Mouse (Mus musculus) embryonic facial prominence, embryonic 15.5 days (tissue): ENCODE results near the gene Edn2. TPM values are rescaled to one million over a fixed set of nuclear protein-coding genes. Genes with fewer than 3 reads are reported as not detected.

Experiments used
- ATAC-seq: fragments of 200-750 bp; cut with Nextera tagmentation; 2 replicates; pipeline ENCODE4 v1.8.0; 2017; ENCODE audit warnings: low read depth, moderate TSS enrichment; ENCODE audit not compliant: insufficient number of reproducible peaks, low FRiP score, low TSS enrichment
- H3K27ac ChIP-seq: fragments of 300-500 bp; sonication (generic); replicated peaks from 2 replicates; pipeline ENCODE4 v1.5.1; 2015; ENCODE audit warnings: mild to moderate bottlenecking, inconsistent platforms
- H3K27me3 ChIP-seq: fragments of 300-500 bp; sonication (generic); 2 replicates; pipeline ENCODE4 v1.6.1; 2015; ENCODE audit warnings: inconsistent platforms
- H3K36me3 ChIP-seq: fragments of 300-500 bp; sonication (generic); 2 replicates; pipeline ENCODE4 v1.6.1; 2015; ENCODE audit warnings: mild to moderate bottlenecking, inconsistent platforms
- H3K4me1 ChIP-seq: fragments of 300-500 bp; sonication (generic); 2 replicates; pipeline ENCODE4 v1.6.1; 2015; ENCODE audit warnings: inconsistent platforms
- H3K4me2 ChIP-seq: fragments of 300-500 bp; sonication (generic); replicated peaks from 2 replicates; pipeline ENCODE4 v1.6.1; 2015; ENCODE audit warnings: mild to moderate bottlenecking, inconsistent platforms
- H3K4me3 ChIP-seq: fragments of 300-500 bp; sonication (generic); replicated peaks from 2 replicates; pipeline ENCODE4 v1.5.1; 2015; ENCODE audit warnings: mild to moderate bottlenecking, inconsistent platforms
- H3K9ac ChIP-seq: fragments of 300-500 bp; sonication (generic); 2 replicates; pipeline ENCODE4 v1.6.1; 2015; ENCODE audit warnings: inconsistent platforms
- H3K9me3 ChIP-seq: fragments of 300-500 bp; sonication (generic); replicated peaks from 2 replicates; pipeline ENCODE4 v1.6.1; 2016; ENCODE audit warnings: inconsistent platforms
- WGBS: fragments of 180-500 bp; shearing (Covaris S2); methylation state at CpG from one replicate; pipeline ENCODE4 v1.1.7; 2015; 5-methylcytosine and 5-hydroxymethylcytosine counted together
- polyA plus RNA-seq: library from polyadenylated mRNA; unstranded; fragments of >200 nt; fragmentation: Nextera tagmentation; extraction: Ambion mirVana; gene quantifications from 2 replicates; pipeline ENCODE4 v1.2.1, GENCODE M21; 2015

The Edn2 gene
- 10.1 and 10.6 TPM in 2 replicates for polyA plus RNA-seq

DNA sequence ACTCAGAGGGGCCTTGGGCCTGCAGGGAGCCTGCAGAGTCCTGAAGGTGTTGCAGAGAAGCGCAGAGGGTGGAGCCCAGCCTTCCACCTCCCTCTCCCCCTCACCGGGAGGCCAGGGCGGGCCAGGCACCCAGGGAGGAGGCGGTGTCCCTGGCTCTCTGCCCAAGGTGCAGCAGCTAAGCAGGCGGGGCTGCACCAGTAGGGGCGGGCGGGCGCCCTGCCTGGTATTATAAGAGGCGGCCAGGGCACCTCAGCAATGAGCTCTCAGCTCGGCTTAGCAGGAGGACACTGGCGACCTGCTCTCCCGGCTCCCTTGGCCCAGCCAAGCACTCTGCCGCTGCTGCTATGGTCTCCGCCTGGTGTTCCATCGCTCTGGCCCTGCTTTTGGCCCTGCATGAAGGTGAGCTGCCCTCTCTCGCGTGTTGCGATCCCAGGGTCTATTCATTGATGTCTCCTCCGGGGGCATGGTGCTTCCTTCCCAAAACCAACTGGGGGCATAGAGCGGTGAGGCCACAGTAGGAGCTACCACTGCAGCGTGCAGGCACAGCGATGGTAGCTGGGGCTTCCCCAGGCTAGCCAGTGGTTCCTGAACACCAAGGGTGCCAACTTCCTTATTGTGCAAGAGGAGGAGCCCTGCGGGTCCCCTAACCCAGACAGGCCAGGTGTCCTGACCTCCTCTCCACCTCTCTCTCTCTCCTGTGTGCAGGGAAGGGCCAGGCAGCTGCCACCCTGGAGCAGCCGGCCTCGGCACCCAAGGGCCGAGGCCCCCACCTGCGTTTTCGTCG lies at the start of gene Edn2:
Edn2 (plus strand) TSS at position 41 of the 784 bp plus-strand sequence.
- Histone ChIP-seq H3K27ac (peak within 1 kb of the TSS; percentile 35), H3K27me3 (no peaks in the 10 kb centered on the region), H3K9me3 (no peaks in the 10 kb centered on the region), H3K4me1 (peaks cover 39% of the 10 kb centered on the region), H3K4me2 (peak within 1 kb of the TSS; percentile 43), H3K4me3 (peak within 1 kb of the TSS; percentile 38), H3K36me3 (no peaks in the 10 kb centered on the region), H3K9ac (no peak within 1 kb of the TSS)
- WGBS: 25% methylated on average over 29 of the region's 29 CpGs
- peak; percentile 77 for ATAC-seq

DNA sequence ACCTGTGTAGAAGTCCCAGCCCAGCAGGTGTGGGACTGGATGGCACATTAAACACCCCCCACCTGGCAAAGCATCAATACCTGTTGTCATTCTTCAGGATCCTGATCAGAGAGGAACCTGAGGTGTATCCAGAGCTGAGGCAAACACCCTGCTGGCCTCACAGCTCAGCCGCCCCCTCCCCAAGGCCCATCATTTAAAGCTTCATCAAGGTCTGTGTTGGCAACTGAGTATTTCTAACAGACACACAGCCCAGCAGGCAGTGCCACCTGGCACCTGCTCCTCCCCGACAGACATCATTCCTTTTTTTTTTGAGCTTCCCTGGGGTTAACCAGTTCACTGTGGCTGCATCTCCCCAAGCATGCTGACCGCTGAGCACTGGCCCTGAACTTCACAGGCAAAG lies 45.5 kb upstream of the Edn2 start:
- H3K4me2 ChIP-seq: no peak overlapping the region
- no peaks in the 10 kb centered on the region for H3K36me3 ChIP-seq
- H3K4me1 ChIP-seq: no peaks in the 10 kb centered on the region
- WGBS: 87% methylated on average over 3 of the region's 3 CpGs
- H3K4me3 ChIP-seq: no peak overlapping the region
- H3K9me3 ChIP-seq: no peaks in the 10 kb centered on the region
- H3K27me3 ChIP-seq: no peaks in the 10 kb centered on the region
- no peak for ATAC-seq
- no peak overlapping the region for H3K27ac ChIP-seq
- H3K9ac ChIP-seq: no peak overlapping the region

DNA sequence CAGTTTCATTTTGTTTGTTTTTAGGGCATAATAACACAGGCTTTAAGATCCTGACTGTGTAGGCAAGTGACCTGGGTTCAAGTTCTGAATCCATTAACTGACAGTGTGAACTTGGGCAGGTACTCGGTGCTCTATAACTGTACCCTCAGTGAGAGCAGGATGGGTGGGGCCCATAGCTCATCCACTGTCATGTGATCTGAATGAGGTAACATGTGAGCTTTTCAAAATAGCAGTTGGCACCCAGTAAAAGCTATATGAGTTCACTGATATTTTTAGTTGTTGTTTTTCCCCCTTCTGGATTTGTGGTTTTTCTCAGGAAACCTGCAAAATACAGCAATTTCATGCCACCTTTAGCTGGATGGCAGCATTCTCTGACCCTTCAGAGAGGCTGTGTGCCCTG lies 44.7 kb upstream of the Edn2 start:
- no peak overlapping the region for H3K9ac ChIP-seq
- 77% methylated on average over 1 of the region's 1 CpGs for WGBS
- H3K36me3 ChIP-seq: no peaks in the 10 kb centered on the region
- no peaks in the 10 kb centered on the region for H3K27me3 ChIP-seq
- H3K4me1 ChIP-seq: no peaks in the 10 kb centered on the region
- H3K4me2 ChIP-seq: no peak overlapping the region
- H3K27ac ChIP-seq: no peak overlapping the region
- H3K9me3 ChIP-seq: no peaks in the 10 kb centered on the region
- no peak overlapping the region for H3K4me3 ChIP-seq
- no peak for ATAC-seq

DNA sequence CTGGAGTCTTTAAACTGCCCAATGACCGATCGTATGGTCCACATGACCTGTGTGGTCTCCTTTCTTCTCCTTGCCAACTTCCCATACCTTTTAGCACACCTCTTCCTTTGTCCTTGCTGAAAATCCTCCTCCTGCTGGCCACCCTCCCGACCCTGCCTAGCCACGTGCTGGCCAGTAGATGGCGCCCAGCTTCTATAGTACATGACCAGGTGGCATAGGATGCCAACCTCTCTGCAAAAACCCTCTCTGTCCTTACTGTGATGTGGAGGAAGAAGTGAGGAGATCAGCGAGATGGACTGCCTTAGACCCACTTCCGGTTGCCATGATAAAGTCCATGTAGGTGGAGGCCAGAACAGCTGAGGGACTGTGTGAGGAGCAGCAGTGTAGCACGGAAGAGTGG lies 40.7 kb upstream of the Edn2 start:
- Histone ChIP-seq H3K27ac (no peak overlapping the region), H3K4me3 (no peak overlapping the region), H3K4me2 (no peak overlapping the region), H3K4me1 (no peaks in the 10 kb centered on the region), H3K9ac (no peak overlapping the region), H3K36me3 (no peaks in the 10 kb centered on the region), H3K9me3 (no peaks in the 10 kb centered on the region), H3K27me3 (peaks cover 3% of the 10 kb centered on the region; the same call in 1 of the 2 replicates)
- ATAC-seq: no peak
- 32% methylated on average over 8 of the region's 8 CpGs for WGBS

DNA sequence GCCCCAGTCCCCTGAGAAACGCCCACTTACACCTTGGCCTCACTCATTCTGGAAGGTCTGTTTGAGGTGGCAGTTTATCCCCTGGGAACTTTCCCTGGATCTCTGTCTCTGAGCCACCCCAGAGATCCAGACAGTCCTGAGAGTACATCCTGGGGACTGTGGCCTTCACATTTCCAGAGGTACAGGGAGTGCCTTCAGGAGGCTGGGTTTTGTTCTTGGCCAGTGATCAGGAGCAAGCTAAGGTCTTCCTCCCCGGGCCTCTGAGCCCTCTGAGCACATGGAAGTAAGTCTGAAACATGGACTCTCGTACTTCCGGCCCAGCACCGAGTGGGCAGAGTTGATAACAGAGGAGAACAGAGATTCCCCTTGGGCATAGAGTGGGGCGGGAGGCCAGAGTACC lies 36.4 kb upstream of the Edn2 start:
- Histone ChIP-seq H3K27me3 (peaks cover 3% of the 10 kb centered on the region; the same call in 1 of the 2 replicates), H3K36me3 (no peaks in the 10 kb centered on the region), H3K4me2 (no peak overlapping the region), H3K27ac (no peak overlapping the region), H3K4me1 (peaks cover 15% of the 10 kb centered on the region; the same call in 1 of the 2 replicates), H3K9ac (no peak overlapping the region), H3K4me3 (no peak overlapping the region), H3K9me3 (no peaks in the 10 kb centered on the region)
- WGBS: 66% methylated on average over 6 of the region's 6 CpGs
- ATAC-seq: no peak

DNA sequence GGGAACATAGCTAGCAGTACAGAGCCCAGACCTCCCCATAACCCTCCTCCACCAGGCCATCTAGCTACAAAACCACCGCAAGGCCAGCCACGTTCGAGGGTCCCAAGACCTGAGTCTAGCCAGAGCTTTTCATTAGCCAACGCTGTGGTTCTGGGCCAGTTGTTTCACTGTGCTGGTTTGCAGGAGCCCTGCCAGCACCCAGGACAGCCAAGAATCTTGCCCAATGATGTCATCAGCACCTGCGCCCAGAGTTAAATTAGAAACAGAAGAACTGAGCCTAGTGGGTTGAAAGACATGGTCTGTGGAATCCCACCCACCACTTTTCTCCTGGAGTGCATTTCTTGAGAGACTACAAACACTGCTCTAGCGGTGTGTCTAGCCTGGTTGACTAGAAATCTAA lies 35.0 kb upstream of the Edn2 start:
- 74% methylated on average over 6 of the region's 6 CpGs for WGBS
- Histone ChIP-seq H3K27me3 (peaks cover 3% of the 10 kb centered on the region; the same call in 1 of the 2 replicates), H3K36me3 (no peaks in the 10 kb centered on the region), H3K4me2 (no peak overlapping the region), H3K4me1 (peaks cover 19% of the 10 kb centered on the region; the same call in 1 of the 2 replicates), H3K4me3 (no peak overlapping the region), H3K9me3 (no peaks in the 10 kb centered on the region), H3K9ac (no peak overlapping the region), H3K27ac (no peak overlapping the region)
- ATAC-seq: no peak

DNA sequence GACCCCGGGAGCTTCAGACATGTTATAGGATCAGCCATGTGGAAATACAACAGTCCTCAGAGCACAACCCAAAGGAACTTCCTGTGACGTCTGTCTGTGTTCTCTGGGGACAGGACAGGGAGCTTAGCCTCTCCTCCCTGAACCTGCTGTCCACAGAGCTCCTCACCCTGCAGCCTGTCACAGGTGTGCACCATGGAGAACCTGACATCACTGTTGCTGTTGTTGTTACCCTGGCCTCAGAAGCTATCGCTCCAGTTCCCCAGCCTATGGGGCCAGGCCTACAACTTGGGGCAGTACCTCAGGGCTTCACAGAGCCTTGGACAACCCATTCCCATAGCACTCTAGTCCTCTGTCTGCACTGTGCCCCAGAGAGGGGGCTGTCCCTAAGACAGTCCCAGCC lies 33.7 kb upstream of the Edn2 start:
- no peak overlapping the region for H3K4me2 ChIP-seq
- peaks cover 22% of the 10 kb centered on the region; the same call in 1 of the 2 replicates for H3K4me1 ChIP-seq
- no peaks in the 10 kb centered on the region for H3K36me3 ChIP-seq
- peaks cover 3% of the 10 kb centered on the region; the same call in 1 of the 2 replicates for H3K27me3 ChIP-seq
- no peak for ATAC-seq
- no peak overlapping the region for H3K9ac ChIP-seq
- H3K27ac ChIP-seq: no peak overlapping the region
- WGBS: 82% methylated on average over 3 of the region's 3 CpGs
- H3K9me3 ChIP-seq: no peaks in the 10 kb centered on the region
- H3K4me3 ChIP-seq: no peak overlapping the region

DNA sequence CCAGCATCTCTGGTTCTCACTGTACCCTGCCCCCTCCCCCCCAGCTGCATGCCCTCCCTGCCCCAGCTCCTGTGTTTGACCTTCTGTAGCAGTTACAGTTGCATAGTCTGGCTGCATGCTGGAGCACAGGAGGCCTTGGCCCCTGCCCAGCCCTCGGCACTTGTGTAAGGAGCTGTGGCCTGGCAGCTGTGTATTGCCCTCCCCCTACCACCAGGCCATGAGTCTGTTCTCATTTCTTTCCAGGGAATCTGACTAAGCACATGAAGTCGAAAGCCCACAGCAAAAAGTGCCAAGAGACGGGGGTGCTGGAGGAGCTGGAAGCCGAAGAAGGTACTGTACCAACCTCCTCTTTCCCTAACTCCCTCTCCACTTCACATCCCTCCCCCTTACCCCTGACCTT lies 33.0 kb upstream of the Edn2 start:
- H3K9ac ChIP-seq: no peak overlapping the region
- peaks cover 22% of the 10 kb centered on the region; the same call in 1 of the 2 replicates for H3K4me1 ChIP-seq
- H3K27ac ChIP-seq: no peak overlapping the region
- H3K4me3 ChIP-seq: no peak overlapping the region
- no peak overlapping the region for H3K4me2 ChIP-seq
- 67% methylated on average over 4 of the region's 4 CpGs for WGBS
- H3K36me3 ChIP-seq: no peaks in the 10 kb centered on the region
- ATAC-seq: peak; percentile 30; the same call in 1 of the 2 replicates
- H3K27me3 ChIP-seq: no peaks in the 10 kb centered on the region; the same call in 1 of the 2 replicates
- H3K9me3 ChIP-seq: no peaks in the 10 kb centered on the region

DNA sequence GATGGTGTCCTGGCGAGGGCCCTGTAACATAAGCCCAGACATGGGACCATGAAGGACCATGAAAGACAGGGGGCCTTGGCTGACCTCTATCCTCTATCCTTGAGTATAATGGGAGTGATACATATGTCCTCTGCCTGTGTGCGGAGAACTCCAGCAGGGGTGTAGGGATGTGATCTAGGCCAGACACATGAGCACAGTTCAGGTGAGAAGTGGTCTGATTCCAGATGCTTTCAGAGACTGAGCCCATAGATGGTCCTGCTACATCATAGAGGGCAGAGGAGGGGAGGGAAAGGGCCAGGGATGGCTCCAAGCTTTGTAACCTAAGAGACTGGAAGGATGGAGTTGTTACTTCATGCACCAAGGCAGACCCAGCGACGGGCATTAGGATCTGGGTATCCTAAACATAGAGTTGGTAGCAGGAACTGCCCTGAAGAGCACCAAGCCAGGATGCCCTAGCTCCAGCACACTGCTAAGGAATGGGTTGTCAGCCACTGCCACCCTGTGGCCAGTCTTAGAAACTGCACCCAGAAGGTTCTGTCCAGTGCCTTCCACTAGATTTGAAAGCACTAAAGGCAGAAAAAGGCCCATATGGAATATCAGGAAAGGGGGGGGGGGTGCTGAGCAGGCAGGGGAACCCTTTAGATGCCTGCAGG lies 31.6 kb upstream of the Edn2 start:
- ATAC-seq: no peak
- no peaks in the 10 kb centered on the region for H3K9me3 ChIP-seq
- H3K27ac ChIP-seq: no peak overlapping the region
- no peak overlapping the region for H3K9ac ChIP-seq
- H3K4me1 ChIP-seq: peaks cover 22% of the 10 kb centered on the region; the same call in 1 of the 2 replicates
- no peaks in the 10 kb centered on the region for H3K27me3 ChIP-seq
- H3K36me3 ChIP-seq: no peaks in the 10 kb centered on the region
- WGBS: 43% methylated on average over 4 of the region's 4 CpGs
- H3K4me2 ChIP-seq: no peak overlapping the region
- no peak overlapping the region for H3K4me3 ChIP-seq

DNA sequence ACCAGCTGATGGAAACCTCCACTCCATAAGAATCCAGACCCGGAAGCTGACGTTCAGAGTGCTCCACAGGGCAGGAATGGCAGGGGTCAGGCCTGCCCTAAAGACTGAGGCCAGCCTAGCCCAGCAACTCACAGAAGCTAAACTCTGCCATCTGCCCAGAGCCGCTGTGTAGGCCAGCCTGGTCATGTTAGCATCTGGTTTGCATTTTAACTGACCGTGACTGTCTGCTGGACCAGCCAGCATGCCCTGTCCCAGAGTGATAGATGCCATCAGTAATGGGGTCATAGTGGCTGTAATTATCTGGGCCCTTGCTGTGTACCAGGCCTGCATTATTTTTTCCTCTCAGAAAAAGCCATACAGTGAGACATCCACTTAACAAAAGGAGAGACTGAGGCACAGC lies 30.1 kb upstream of the Edn2 start:
- no peak for ATAC-seq
- no peak overlapping the region for H3K4me2 ChIP-seq
- no peak overlapping the region for H3K9ac ChIP-seq
- no peaks in the 10 kb centered on the region for H3K27me3 ChIP-seq
- H3K4me1 ChIP-seq: peaks cover 20% of the 10 kb centered on the region; the same call in 1 of the 2 replicates
- WGBS: 50% methylated on average over 4 of the region's 4 CpGs
- no peak overlapping the region for H3K27ac ChIP-seq
- H3K4me3 ChIP-seq: no peak overlapping the region
- H3K36me3 ChIP-seq: no peaks in the 10 kb centered on the region
- no peaks in the 10 kb centered on the region for H3K9me3 ChIP-seq

DNA sequence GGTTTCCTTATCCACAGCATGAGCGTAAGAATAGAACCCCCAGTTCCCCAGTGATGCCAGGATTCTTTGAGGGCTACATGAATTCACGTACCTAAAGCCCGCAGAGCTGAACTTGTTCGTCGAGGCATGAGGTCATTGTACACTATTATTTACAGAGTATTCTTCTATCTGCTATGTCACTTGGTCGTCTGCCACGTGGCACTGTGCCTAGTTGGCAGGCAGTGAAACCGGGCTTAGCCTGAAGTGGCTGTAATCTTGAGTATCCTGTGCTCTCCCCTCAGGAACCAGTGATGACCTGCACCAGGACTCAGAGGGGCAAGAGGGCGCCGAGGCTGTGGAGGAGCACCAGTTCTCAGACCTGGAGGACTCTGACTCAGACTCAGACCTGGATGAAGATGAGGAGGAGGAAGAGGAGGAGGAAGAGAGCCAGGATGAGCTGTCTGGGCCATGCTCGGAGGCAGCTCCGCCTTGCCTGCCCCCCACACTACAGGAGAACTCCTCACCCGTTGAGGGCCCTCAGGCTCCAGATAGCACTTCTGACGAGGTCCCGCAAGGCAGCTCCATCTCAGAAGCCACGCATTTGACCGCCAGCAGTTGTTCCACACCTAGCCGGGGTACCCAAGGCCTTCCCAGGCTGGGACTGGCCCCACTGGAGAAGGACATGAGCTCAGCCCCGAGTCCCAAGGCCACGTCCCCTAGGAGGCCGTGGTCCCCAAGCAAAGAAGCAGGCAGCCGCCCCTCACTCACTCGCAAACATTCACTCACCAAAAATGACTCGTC lies 29.4 kb upstream of the Edn2 start:
- WGBS: 65% methylated on average over 24 of the region's 24 CpGs
- Histone ChIP-seq H3K9ac (no peak overlapping the region), H3K27me3 (no peaks in the 10 kb centered on the region), H3K4me1 (peaks cover 19% of the 10 kb centered on the region; the same call in 1 of the 2 replicates), H3K4me2 (no peak overlapping the region), H3K4me3 (no peak overlapping the region), H3K27ac (no peak overlapping the region), H3K9me3 (no peaks in the 10 kb centered on the region), H3K36me3 (no peaks in the 10 kb centered on the region)
- ATAC-seq: no peak
